Mouse (Mus musculus) 416B (cell line): ENCODE measurements at regions not wholly inside any gene's neighbourhood (a gene's known extent, or its start where the extent isn't known, plus 50 kb on each side); places are given as distances from the start of the nearest gene placed in this dataset.
A peak's percentile ranks its signal among the peaks of the same experiment; 100 is the strongest.

Source experiments
- DNase-seq: peaks from one replicate; pipeline ENCODE4 v3.0.0; 2011; ENCODE audit warnings: low read depth

DNA sequence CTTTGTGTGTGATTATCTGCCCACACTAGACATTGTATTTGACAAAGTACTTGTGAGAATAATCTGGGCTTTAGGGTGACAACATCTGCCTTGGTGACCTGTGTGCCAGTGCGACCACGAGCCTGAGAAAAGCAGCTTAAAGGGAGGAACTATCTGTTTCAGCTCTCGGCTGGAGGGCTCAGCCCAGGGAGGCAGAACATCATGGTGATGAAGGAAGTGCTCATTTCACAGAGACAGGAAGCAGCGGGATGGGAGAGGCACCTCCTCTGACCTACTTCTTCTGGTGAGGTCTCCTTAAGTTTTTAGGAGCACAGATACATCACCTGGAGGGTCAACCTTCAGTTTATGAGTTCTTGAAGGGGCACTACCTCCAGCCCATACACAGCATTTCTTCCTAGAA, 89.8 kb downstream of the Kif26a start:
- DNase-seq: no peak

DNA sequence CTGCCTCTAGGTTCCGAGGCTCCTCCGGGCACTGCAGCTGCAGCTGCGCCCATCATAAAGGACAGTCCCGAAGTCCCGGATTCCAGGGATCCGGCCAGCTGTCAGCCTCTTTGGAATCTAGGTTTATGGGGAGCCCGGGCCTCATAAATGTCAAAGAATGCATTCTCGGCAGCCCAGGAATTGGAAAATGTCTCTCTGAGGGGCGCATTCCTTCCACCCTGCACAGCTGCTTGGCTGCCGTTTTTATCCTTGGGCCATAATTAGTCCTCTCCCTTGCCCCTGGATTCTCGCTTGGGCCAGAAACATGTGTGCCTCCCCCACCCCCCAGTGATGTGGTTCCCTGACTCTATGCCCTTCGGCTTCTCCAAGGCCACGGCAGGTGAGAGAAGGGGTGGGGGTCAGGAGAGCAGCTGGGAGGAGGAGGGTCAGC, 91.1 kb downstream of the Kif26a start:
- DNase-seq: no peak

DNA sequence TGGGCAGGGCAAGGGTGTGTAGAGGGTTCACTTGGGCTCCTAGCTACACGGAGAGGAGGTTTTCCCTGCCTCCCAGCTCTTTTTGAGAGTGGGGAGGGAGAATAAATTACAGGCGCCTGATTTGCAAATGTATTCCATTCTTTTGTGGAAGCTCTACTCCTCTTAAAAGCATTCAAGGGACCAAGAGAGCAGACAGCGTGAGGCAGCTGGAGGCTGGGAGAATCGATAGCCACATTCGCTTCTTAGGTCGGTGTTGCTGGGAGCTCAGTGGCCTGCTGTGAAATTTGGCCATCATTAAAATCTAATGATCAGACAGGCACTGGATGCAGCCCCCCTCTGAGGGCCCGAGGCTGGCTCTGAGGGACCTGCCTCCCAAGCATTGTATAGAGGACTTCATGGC, 92.8 kb downstream of the Kif26a start:
- no peak for DNase-seq

DNA sequence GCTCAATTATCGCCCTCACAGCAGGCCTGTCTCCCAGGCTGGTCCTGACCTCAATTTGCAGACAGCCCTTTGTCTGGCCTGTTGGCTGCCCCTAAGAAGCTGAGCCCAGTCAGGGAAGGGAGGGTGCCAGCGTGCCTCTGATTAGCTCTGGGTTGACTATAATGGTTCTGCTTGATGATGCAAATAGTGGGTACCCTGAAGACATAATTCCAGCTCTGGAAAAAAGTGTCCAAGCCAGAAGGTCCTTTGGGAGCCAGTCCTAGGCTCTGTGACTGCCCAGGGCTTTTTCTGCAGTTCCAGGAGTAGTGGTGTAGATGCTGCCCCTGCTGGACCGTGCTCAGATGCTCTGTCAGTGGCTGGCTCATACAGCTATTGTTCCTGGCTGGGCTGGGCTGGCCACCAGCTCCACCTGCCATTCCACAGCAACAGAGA, 95.7 kb downstream of the Kif26a start:
- DNase-seq: no peak

DNA sequence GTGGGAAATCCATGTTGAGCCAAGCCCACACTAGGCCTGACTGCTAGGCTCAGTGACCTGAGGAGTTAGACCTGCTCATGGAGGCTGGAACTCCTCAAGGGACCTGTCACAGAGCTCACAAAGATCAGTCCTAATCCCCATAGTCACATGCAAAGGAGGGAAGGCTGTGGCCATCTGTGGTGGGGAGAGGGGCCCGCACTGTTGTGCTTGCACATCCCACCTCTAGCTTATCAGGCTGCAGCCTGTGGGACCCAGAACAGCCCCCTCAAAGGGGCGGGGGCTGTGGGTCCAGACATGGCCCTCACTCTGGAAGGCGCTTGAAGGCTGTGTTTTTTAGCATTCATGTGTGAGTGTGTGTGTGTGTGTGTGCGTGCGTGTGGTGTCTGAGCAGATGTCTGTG, 97.2 kb downstream of the Kif26a start:
- DNase-seq: no peak

DNA sequence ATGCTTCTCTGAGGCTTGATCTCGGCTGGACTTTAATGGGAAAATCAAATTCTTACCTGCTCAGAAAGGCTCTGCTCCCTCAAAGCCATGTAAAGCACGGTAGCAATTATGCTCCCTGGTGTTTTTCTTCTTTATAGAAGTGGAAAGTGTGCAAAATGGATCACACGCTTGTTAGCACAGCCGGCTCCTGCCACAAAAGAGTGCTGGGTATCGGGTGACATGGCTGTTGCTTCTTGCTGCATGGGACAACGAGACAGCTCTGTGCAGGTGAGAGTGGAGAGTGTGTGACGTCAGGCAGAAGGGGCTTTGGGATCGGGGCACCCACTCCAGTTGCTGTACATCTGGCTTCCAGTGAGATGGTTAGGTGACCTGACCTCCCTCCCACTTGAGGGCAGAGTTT, 104.9 kb downstream of the Kif26a start:
- no peak for DNase-seq

DNA sequence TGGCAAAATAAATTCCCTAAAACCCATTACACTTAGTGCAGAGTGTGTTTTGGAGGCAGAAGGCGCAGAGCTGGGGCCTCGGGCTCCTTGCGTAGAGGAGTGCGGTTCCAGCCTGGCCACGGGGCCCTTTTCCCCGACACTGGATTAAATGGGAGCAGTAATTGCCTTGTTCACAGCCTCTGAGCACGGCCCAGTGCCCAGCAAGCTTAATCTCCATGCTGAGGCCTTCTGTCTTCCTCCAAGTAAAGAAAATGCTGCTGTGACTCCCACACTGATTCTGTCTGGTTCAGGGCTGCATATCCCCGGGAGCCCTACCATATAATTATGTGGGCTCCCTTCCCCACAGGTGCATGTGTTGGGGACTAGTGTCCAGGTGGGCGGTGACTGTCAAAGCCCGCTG, 107.5 kb downstream of the Kif26a start:
- DNase-seq: no peak

DNA sequence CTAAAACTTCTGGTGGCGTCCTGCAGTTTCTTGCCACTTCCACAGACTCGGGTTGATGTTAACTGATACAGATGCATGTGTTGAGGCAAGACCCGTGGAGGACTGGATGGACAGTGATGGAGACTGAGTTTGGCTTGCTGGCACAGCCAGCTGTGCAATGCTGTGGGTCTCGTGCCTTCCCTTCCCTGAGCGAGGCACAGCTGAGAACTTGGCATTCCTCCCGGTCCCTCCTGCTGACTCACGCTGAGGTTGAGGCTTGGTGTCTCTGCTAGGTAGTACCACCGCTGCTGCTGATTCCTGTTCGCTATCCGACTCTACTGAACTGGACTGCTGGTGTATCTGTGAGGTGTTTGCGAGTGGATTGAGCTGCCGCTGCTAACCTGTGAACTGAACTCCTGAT, 109.2 kb downstream of the Kif26a start:
- peak; percentile 21 for DNase-seq

DNA sequence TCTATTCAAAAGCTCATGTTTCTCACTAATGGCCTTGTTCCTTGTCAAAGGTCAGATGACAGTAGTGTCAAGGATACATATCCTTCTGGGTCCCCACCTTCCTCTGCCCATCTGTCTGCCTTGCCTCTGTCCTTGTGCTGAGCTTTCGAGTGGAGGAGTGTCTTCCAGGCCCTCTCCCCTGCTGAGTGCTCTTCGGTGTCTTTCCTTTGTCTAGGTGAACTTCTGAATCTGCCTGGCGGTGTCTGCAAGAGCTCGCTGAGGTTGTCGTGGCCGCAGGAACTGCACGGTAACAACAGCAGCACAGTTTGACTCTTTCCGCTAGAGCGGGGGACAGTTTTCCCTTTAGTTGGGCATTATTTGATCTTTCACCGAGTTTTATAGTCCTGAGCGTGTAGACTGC, 111.7 kb downstream of the Kif26a start:
- no peak for DNase-seq

DNA sequence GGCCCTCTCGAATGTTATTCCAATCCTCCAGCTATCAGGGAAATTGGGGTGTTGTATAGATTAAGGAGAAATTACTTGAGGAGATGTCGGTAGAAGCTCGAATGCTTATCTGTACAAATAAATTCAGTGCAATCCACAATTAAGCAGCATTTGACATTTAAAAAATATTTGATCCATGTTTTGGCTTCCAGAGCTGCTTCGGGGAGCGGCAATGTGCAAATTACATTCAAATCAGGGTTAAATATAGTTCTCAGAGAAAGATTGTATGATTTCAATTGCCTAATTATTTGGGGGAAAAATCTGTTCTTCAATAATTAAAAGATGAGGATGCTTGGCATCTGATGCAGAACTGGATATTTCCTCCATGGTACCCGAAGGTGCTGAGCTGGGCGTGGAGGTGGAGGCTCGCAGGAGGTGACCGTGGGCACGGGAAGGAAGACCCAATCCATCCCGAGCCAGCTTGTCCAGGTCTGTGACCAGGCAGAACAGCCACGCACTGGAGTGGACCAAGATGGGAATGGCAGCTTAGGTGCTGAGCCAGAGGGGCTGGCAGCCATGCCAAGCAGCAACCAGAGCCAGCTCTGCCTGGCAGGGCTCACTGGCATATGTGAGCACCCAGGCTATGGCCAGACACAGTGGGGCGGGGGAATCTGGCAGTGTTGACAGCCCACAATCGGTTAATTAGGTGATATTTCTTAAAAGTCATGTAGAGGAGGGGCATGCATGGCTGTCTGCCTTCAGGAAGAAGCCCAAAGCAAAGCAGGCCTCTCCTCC, 117.5 kb downstream of the Kif26a start:
- DNase-seq: no peak

DNA sequence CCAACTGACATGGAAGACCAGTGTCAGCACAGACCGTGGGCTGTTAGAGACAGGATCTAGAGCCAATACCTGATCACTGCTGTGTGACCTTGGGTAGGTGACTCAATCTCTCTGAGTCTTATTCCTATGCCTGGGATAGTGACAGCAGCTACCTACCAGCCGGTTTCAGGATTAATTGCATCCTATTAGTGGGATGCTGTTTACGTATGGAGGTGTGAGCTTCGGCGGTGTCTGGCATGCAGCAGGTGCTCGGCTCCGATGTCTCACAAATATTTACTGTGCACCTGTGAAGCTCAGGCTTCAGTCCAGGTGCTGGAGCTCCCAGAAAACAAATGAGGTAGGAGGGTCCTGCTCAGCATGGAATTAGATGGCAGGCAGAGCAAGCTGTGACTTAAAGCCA, 118.2 kb downstream of the Kif26a start:
- no peak for DNase-seq

DNA sequence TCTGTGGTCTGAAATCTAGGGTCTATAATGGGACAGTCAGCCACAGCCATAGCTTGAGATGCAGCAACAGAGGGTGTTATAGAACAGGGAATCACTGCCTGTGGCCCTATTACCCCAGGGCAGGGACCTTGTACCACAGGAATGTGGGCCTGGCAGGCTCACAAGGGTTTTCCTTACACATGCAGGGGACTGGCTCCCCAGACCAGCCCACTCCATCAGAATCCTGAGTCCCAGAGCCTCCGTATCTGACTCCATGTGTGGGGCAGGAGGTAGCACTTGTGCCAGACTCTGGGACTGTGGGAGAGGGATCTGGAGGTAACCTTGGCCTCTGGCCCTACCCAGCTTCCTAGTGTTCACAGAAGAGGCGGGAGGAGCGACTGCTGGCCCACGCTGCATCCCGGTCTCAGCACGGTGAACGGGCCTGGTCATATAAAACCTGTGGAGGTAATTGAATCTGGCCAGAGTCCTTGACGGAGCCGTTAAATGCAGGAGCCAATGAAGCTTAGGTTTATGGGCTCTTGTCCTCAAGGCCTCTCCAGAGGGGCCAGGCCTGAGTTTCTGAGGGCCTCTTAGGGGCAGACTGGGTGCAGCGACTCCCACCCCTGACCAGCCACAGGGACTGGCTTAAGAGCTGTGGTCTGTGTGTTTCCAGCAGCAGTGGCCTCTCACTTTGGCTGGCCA, 119.4 kb downstream of the Kif26a start:
- no peak for DNase-seq

DNA sequence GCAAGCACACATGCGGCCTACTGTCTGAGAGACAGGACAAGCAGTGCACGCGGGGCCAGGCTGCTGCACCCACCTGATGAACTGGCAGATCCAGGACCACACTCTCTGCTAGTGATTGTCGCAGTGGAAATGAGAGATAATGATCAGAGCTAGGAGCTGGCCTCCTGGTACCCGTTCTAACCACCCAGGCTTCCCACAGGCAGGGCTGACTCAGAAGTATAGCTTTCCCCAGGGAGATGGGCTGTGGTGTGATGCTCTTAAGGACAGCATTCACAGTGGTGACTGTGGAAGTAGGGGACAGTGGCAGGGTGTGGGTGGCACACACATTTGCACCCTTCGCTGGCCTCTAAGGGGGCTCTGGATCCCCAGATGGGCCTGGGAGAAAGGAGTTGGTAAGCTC, 128.0 kb downstream of the Kif26a start:
- DNase-seq: no peak

DNA sequence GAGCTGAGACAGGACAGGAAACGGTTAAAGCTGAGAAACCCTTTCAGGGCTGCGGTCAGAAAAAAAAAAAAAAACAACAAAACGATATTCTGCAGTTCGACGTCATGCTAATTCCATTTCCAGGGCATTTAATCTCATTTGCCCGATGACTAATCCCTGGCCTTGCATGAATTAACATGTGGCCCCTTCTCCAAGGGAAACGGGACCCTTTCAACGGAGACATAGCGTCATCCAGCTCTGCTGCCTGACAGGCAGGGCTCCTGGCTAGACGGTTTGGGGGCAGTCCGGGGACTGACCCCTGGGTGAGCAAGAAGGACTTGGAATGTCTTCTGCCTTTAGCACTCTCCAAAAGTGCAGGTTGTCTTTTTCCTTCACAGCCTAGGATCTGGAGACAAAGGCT, 128.7 kb downstream of the Kif26a start:
- no peak for DNase-seq

DNA sequence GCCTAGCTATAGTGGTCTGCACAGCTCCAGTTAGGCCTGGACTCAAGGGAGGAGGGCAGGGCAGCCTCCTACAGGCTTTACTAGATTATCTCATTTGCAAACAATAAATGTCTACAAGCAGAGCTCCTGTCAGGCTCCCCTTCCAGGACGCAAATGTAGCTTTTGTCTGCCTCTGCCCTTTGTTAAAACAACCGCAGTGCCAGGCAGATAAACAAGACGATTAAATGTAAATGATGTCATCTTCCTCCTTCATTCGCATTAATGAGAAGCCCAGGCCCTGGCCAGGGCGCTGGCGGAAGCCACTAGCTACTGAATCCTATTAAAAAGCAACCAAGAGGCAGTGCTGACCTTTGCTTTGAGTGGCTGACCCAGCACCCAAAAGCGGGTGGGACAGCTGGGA, 130.6 kb downstream of the Kif26a start:
- DNase-seq: no peak

DNA sequence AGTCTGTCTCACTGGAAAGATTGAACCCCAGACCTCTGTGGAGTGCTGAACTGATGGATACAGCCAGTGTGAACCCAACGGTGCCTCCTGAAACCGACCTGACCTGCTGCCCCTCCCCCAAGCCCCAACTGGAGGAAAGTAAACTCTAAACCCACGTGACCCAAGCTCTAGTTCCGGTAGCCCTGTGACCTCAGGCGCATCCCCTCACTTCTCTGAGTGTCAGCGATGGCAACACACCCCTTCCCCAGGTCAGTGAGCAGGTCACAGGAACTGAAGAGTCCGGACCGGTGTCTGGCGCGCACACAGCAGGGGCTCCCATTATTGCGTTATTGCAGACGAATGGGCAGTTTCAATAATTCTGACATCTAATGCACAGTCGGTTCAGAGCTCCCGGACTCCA, 131.5 kb downstream of the Kif26a start:
- no peak for DNase-seq

DNA sequence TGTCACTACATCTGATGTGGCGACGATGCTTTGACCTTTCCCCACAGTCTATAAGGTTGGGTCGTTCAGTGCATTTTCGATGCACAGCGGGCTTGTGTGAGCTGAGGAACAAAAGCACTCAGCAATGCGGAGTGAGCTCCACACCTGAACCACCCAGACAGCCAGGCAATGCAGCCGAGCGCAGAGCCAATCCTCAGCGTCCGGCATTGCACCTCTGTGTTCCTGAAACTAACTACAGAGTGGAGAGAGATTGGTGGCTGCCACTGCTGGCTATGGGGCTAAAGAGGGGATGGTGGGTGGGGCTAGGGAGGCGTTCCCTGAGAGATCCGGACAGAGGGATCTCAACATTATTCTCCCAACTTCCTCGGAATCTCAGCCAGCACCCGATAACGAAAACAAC, 139.1 kb downstream of the Kif26a start:
- no peak for DNase-seq

DNA sequence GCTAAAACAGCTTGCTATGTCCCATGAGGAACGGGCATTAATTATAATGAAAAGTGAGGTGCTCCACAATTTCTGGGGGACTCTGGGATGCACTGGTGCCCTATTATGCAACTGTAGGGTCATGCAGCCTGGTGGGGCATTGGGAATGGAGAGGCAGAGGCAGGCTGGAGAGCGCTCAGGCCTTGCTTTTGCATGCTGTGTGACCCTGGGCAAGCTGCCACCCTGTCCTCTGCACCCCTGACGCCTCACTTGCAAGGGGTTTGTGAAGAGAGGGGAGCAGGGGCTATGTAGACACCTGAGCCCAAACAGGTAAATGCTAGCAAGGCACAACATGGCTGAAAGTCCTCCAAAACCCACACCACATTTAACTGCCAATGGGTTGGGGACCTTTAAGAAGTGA, 142.8 kb downstream of the Kif26a start:
- DNase-seq: no peak

DNA sequence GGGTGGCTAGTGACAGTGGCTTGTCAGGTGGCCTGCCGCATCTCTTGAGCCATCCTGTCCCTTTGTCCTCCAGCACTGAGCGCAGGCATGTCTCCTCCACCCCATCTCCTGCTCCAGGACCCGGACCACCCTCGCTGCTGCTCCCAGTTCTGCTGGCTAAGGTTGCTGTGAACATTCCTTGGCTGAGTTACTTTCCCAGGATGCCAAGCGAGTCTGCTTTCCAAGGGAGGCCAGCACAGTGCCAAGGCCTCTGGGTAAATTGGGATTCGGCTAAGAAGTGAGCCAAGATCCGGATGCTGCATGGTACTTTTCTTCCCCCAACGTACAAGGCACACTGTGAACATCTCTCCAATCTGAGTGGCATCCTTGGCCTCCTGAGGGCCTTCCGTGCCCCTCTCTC, 144.3 kb downstream of the Kif26a start:
- no peak for DNase-seq

DNA sequence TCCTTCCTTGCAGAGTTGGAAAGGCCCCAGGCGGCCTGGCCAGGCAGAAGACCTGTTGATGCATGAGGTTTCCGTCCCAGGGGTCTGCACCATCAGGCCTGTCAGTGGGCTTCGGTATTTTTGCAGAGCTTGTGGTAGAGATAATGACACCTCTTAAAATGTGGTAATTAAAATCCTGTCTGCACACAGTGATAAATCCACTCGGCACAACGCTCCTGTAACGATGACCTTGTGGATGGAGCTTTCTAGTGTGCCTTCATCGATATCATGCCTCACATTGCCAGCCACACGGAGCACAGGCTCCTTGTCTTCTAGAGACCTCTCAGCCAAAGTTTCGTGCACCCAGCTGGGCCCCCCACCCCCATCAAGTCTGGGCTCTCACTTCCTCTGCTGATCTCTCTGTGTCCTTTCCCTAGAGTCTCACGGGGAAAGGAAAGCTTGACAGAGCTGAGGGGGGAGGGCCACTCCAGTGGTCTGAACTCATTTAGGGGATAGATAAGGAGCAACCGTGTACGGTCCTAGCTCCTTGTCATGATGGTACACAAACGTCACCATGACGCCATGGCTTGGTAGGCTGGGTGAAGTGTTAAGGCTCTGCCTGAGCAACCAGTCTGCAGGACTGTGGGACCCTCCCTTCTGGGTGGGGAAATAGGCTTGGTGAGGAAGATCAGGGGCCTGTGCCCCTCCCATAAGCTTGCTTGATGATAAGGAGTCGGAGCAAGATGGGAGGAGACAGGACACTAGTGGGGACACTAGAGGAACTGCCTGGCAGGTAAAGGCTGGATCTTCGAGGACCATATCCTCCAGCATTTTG, 145.9 kb downstream of the Kif26a start:
- DNase-seq: no peak

DNA sequence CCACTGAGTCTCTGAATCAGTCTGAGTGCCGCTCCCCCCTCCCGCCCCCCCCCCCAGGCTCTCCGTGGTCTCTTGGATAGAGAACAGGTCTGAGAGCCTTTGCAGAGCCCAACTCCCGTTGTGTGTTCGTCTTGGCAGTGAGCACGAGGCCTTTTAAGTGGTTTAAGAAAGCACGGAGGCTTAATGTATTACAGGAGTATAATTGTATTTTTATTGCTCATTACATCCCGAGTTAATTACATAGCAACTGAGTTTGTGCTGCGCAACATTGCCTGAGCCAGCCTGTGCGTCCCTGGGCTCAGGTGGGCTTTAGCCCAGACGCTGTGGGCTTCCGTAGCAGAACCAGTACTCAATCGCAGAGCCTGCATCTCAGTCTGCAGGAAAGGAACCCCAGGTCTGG, 147.1 kb downstream of the Kif26a start:
- DNase-seq: no peak

DNA sequence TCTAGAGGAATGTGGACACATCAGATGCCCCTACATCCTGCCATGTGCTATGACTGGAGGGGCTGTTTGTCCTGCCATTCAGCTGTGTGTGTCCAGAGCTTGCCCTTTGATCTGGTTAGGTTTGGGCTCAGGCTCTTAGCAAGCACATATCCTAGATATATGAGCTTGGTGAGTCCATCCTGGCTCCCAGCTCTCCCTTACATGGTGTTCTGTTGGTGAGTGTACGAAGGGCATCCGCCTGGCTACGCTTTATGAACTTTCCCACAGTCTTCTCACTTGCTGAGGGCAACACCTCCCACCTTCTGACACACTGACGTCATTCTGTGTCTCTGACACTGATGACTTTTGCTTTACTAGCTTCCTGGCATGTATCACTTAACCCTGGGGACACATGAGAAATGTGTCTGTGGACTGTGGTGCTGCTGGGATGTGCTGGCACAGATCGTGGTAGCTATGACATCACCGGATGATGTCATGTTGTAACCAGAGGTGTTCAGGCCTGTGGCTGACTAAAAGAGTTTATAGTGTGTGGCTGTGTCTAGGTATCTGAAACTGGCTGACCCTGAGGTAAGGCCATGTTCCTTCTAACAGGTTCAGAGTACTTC, 149.4 kb downstream of the Kif26a start:
- no peak for DNase-seq

DNA sequence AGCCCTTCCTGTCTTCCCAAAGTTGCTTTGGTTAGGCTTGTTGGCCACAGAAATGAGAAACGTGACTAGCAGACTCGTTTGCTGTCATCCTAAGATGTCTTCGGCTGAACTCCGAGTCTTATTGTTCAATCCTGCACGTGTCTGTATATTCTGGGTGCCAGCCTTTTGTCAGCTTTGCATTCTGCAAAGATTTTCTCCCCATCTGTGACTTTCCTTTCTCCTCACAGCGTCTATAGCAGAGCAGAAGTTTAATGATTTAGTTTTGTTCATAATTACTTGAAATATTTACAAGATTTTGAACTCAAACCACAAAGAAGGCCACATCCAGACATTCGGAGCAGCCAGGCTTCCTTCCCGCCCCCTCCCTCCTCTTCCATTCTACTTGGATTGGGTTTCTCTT, 152.5 kb downstream of the Kif26a start:
- DNase-seq: no peak
